Mouse (Mus musculus) B cell, adult 2 months (primary cell): ENCODE measurements at regions not wholly inside any gene's neighbourhood (a gene's known extent, or its start where the extent isn't known, plus 50 kb on each side); places are given as distances from the start of the nearest gene placed in this dataset.
A peak's percentile ranks its signal among the peaks of the same experiment; 100 is the strongest.

Experiments
- DNase-seq, 2 experiments: peaks; one replicate each; pipeline ENCODE4 v3.0.0; 2022

GRCm38 (mm10) chr7:125295226-125295625 is 149.2 kb upstream of the Kdm8 start:
- DNase-seq, result no peak

DNA sequence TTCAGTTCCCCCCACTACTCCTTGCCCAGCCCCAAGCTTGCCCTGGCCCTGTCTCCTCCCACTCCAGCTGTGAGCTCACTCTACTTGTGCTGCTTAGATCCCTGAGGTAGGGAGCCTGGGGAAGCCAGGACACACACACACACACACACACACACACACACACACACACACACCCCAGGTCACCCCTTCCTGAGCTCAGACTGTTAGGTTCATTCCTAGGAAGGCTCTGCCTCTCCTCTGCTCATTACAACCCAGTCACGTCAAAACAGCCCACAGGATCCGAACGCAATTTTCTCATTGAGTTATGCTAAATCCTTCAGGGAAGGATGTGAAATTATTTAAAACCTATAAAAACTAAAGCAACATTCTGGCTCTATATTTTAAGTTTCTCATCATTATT is 136.0 kb upstream of the Kdm8 start:
- DNase-seq, result no peak

GRCm38 (mm10) chr7:125310971-125311370 is 133.5 kb upstream of the Kdm8 start:
- DNase-seq, result no peak

DNA sequence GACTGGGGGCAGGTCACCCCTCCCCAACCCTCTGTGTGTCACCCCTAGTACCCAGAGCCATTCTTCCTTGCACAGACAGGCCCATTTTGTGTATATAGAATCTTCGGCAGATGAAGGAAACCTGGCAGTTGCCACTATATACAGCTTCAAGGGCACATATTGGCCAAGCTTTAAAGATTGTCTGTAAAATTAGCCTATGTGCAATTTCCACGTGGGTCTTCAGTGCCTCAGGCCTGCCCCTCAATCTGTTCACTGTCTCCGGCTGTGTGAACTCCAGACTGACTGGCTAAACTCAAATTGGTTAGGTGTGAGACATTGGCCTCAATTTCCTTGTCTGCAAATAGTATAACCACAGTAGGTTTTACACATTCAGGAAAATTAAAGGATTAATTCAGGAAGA is 130.9 kb upstream of the Kdm8 start:
- DNase-seq, result no peak

GRCm38 (mm10) chr7:125334769-125335168 is 109.7 kb upstream of the Kdm8 start:
- DNase-seq, result no peak

DNA sequence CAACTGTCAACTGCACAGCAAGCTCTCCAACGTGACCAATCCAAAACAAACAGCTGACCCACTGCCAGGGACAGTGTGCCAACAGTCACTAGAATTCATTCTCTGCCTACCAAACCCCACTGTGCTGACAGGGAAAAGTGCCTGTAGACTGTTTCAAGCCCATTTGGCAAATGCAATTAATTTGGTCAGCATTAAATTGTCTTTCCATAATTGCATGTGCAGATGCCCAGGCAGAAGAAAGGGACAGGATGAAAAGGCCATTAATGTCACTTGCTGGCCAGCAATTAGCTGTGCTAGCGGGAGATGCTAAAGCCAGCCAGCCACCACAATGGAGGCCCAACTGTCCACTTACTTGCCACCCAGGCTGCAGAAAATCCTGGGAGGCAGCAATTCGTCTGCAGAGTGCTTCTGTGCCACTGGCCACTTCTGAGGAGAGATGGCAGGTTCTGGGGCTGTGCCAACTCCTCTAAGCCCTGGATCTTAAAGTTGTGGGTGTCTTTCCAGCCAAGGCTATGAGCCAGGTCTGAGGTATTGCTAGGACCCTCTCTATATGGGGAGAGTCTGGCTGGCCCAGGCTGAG is 108.8 kb upstream of the Kdm8 start:
- no peak for DNase-seq

GRCm38 (mm10) chr7:125336826-125337225 is 107.7 kb upstream of the Kdm8 start:
- DNase-seq, result no peak

DNA sequence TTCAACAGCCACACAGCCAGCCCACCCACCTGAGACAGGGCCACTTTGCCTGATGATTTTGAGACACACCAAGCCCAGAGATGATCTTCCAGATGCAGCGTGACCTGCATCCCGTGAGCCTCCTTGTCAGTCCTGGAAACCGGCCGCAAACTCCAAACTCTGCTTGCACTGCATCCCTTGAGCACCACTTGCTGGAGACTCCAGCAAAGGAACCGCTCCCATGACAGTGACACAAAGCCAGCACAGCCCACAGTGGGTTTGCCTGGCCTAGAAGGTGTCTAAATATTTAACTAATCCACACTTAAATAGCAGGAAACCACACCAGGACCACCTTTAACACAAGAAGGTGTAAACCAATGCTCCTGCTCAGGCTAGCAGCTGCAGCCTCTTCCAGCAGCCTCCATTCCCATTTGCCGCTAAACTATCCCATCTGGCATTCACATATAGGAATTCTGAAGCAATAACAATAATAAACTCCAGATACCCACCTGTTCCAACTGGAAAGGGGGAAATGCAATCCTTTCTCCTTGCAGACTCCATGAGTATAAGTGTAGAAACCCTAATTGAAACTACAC is 106.2 kb upstream of the Kdm8 start:
- DNase-seq, result no peak

- no peak for DNase-seq
These were observed 104.1 kb upstream of the Kdm8 start for GRCm38 (mm10) chr7:125340326-125340905.

DNA sequence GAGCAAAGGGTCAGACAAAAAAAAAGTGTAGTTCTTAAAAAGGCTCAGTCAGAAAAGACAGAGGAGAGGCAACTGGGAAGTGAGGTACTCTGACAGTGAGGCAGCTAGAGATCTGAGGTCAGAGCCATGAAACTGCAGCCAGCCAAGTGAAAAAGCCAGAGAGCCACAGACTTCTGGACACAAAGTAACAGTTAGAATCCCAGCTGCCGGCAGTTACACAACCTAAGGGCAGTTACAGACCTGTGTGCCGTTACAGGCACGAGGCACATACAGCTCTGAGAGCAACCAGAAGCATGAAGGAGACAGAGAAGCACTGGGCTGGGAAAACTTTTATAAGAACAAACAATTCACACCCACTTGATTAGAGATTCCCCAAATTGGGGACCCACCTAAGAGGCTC is 94.9 kb upstream of the Kdm8 start:
- DNase-seq, result no peak

DNA sequence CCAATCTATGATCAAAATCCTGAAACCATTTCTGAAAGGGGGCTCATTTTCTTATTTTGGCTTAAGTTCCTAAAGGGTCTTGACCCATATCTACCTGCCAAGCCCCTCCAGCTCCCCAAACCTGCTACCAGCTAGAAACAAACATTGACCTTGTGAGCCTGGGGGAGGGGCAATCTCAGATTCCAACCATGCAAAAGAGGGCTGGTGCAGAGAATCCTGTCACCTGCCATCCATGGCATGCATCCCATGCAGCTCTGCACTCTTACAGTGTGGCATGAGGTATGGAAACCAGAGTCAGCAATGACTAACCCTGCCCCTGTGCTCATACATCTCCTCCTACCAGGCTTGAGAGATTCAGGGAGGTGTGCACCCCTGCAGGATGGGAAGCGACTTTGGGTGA is 90.3 kb upstream of the Kdm8 start:
- no peak for DNase-seq

GRCm38 (mm10) chr7:125354956-125355355 is 89.5 kb upstream of the Kdm8 start:
- DNase-seq, result no peak

- no peak for DNase-seq
These were observed 86.5 kb upstream of the Kdm8 start for GRCm38 (mm10) chr7:125358016-125358415.

- DNase-seq, result no peak
These were observed 61.5 kb upstream of the Kdm8 start for GRCm38 (mm10) chr7:125383021-125383420.

DNA sequence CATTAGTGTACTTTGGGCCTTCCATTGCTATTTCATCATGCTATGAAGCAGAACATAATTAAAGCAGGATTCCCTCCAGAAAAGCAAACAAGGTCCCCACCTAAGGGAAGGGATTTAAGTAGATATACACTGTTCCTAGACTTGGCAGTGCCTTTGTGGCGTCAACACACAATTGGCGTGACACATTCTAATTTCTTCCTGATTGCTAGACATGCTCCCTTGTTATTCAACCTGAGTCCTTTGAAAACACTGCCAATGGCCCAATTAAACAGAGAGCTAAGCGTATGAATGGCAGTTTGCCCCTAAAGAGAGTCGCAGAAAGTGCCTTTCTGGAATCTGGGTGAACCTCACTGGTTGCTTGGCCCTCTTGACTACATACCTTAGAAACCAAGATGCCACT is 60.3 kb upstream of the Kdm8 start:
- DNase-seq, result no peak

GRCm38 (mm10) chr7:125392536-125392935 is 51.9 kb upstream of the Kdm8 start:
- no peak for DNase-seq

- DNase-seq, result peak in 1 of 2 experiments; percentile 4
These were observed 51.2 kb upstream of the Kdm8 start for GRCm38 (mm10) chr7:125393228-125393627.

DNA sequence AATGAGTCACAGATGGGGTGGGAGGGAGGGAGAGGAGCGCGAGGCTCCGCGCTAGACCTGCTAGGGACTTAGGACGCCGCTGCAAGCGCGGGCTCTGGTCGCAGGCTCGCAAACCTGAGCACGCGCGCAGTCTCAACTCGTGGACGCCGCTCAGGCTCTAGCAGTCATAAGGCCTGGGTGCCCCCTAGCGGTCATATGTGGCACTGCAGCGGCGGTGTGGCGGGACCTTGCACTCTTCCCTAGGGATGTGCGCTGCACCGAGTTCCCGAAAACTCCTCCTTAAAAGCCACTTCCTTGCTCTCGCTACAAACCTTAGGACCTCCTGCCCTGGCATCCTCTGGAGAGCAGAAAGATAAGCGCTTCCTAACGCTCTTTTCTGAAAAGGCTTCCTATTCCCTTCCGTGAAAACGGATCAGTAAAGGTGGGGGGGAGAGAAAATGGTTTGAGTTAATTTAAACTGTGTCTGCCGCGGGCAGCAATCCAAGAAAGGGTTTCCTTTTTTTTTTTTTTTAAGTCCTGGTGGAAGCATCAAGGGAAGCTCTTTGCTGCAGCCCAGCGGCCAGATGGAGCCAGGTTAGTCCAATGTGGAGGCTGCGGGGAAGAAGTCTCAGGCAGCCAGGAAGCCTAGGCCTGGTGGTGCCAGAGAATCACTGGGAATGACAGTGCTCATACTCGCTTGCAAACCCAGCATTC is 50.7 kb upstream of the Kdm8 start:
- peak; percentile 89 for DNase-seq
